ENCODE assay signal across 22 mouse cellular contexts in genomic region chr11:52227053-52227452, GRCm38 (mm10). TPM values are rescaled to one million over a fixed set of nuclear protein-coding genes. Genes with fewer than 3 reads are reported as not detected.
"Had no signal": no experiment of that assay in that cellular context is flagged by ENCODE, and none has a peak within 500 bp of the region (broad histone marks: within the 10 kb centered on the region; RNA-seq: fewer than 3 reads in every experiment).

No protein-coding gene starts in this region.

- H3K27ac ChIP-seq: kidney, postnatal 0 days; limb, embryonic 12.5 days; limb, embryonic 15.5 days; liver, embryonic 12.5 days; liver, embryonic 15.5 days; lung, embryonic 15.5 days; midbrain, embryonic 10.5 days; midbrain, embryonic 13.5 days; neural tube, embryonic 13.5 days; stomach, embryonic 15.5 days had no signal

- H3K4me3 ChIP-seq: limb, embryonic 12.5 days; limb, embryonic 15.5 days; liver, embryonic 12.5 days; liver, embryonic 15.5 days; lung, embryonic 15.5 days; megakaryocyte, embryonic 14.5 days; midbrain, embryonic 10.5 days; midbrain, embryonic 13.5 days; myocyte; neural tube, embryonic 13.5 days; stomach, embryonic 15.5 days had no signal

- H3K36me3 ChIP-seq: limb, embryonic 12.5 days; limb, embryonic 15.5 days; liver, embryonic 12.5 days; liver, embryonic 15.5 days; lung, embryonic 15.5 days; midbrain, embryonic 10.5 days; midbrain, embryonic 13.5 days; neural tube, embryonic 13.5 days; stomach, embryonic 15.5 days had no signal

- ATAC-seq: liver, embryonic 12.5 days; midbrain, embryonic 13.5 days; midbrain, embryonic 16.5 days had no signal

- H3K9me3 ChIP-seq: limb, embryonic 12.5 days; limb, embryonic 15.5 days; liver, embryonic 12.5 days; liver, embryonic 15.5 days; lung, embryonic 15.5 days; megakaryocyte, embryonic 14.5 days; midbrain, embryonic 10.5 days; midbrain, embryonic 13.5 days; neural tube, embryonic 13.5 days; stomach, embryonic 15.5 days had no signal

- H3K9ac ChIP-seq: limb, embryonic 12.5 days; limb, embryonic 15.5 days; liver, embryonic 12.5 days; liver, embryonic 15.5 days; lung, embryonic 15.5 days; midbrain, embryonic 13.5 days; neural tube, embryonic 13.5 days; stomach, embryonic 15.5 days had no signal

- H3K27me3 ChIP-seq: limb, embryonic 15.5 days; lung, embryonic 15.5 days; stomach, embryonic 15.5 days had no signal

- H3K4me2 ChIP-seq: limb, embryonic 12.5 days; limb, embryonic 15.5 days; liver, embryonic 12.5 days; liver, embryonic 15.5 days; lung, embryonic 15.5 days; midbrain, embryonic 13.5 days; neural tube, embryonic 13.5 days; stomach, embryonic 15.5 days had no signal

- DNase-seq: left cerebral cortex, postnatal 4 days; lung, adult 18-20 months; lung, postnatal 10 days; lung, postnatal 36 days; retina, postnatal 1 day; right cerebral cortex, postnatal 25 days; spleen, adult 18-20 months; thymus, postnatal 25 days had no signal

RNA-seq across cellular contexts. Expression of gene Olfr1371, which starts 13.3 kb away (rescaled TPM):
- polyA plus RNA-seq: kidney, postnatal 0 days; limb, embryonic 12.5 days; limb, embryonic 15.5 days; liver, embryonic 12.5 days; liver, embryonic 15.5 days; lung, embryonic 15.5 days; midbrain, embryonic 10.5 days; midbrain, embryonic 13.5 days; midbrain, embryonic 16.5 days; myocyte; neural tube, embryonic 13.5 days; stomach, embryonic 15.5 days; thymus, postnatal 0 days had no signal
